Mouse (Mus musculus): ENCODE measurements around the gene Ap1ar.

The Ap1ar gene

GRCm38 (mm10) chr3:127837154-127837865 lies at the start of gene Ap1ar:
Gene Ap1ar, minus strand, starts transcription at chr3:127837523.
- TF ChIP-seq GATA4 (IDR thresholded peaks at IDR 0.05; ENCODE audit: insufficient replicate concordance, low read length): peak; percentile 11; the same call in 1 of the 2 replicates

GRCm38 (mm10) chr3:127881684-127882083 lies 44.4 kb upstream of the Ap1ar start:
- no peak for TF ChIP-seq GATA4 (IDR thresholded peaks at IDR 0.05; ENCODE audit: insufficient replicate concordance, low read length)

- no peak for TF ChIP-seq GATA4 (IDR thresholded peaks at IDR 0.05; ENCODE audit: insufficient replicate concordance, low read length)
Measured at GRCm38 (mm10) chr3:127879968-127880367, 42.6 kb upstream of the Ap1ar start.

- TF ChIP-seq GATA4 (IDR thresholded peaks at IDR 0.05; ENCODE audit: insufficient replicate concordance, low read length): no peak
Measured at GRCm38 (mm10) chr3:127875509-127875908, 38.2 kb upstream of the Ap1ar start.

- TF ChIP-seq GATA4 (IDR thresholded peaks at IDR 0.05; ENCODE audit: insufficient replicate concordance, low read length): no peak
Measured at GRCm38 (mm10) chr3:127875059-127875458, 37.7 kb upstream of the Ap1ar start.

GRCm38 (mm10) chr3:127874254-127874883 lies 37.0 kb upstream of the Ap1ar start:
- no peak for TF ChIP-seq GATA4 (IDR thresholded peaks at IDR 0.05; ENCODE audit: insufficient replicate concordance, low read length)

GRCm38 (mm10) chr3:127871575-127871974 lies 34.3 kb upstream of the Ap1ar start:
- TF ChIP-seq GATA4 (IDR thresholded peaks at IDR 0.05; ENCODE audit: insufficient replicate concordance, low read length): no peak

- no peak for TF ChIP-seq GATA4 (IDR thresholded peaks at IDR 0.05; ENCODE audit: insufficient replicate concordance, low read length)
Measured at GRCm38 (mm10) chr3:127868880-127869279, 31.6 kb upstream of the Ap1ar start.

- no peak for TF ChIP-seq GATA4 (IDR thresholded peaks at IDR 0.05; ENCODE audit: insufficient replicate concordance, low read length)
Measured at GRCm38 (mm10) chr3:127868046-127868758, 30.9 kb upstream of the Ap1ar start.

- TF ChIP-seq GATA4 (IDR thresholded peaks at IDR 0.05; ENCODE audit: insufficient replicate concordance, low read length): no peak
Measured at GRCm38 (mm10) chr3:127864242-127864641, 26.9 kb upstream of the Ap1ar start.

- no peak for TF ChIP-seq GATA4 (IDR thresholded peaks at IDR 0.05; ENCODE audit: insufficient replicate concordance, low read length)
Measured at GRCm38 (mm10) chr3:127863571-127863970, 26.2 kb upstream of the Ap1ar start.

- TF ChIP-seq GATA4 (IDR thresholded peaks at IDR 0.05; ENCODE audit: insufficient replicate concordance, low read length): no peak
Measured at GRCm38 (mm10) chr3:127862479-127862878, 25.2 kb upstream of the Ap1ar start.

GRCm38 (mm10) chr3:127861340-127861739 lies 24.0 kb upstream of the Ap1ar start:
- TF ChIP-seq GATA4 (IDR thresholded peaks at IDR 0.05; ENCODE audit: insufficient replicate concordance, low read length): no peak

GRCm38 (mm10) chr3:127853431-127854206 lies 16.3 kb upstream of the Ap1ar start:
- TF ChIP-seq GATA4 (IDR thresholded peaks at IDR 0.05; ENCODE audit: insufficient replicate concordance, low read length): no peak

- no peak for TF ChIP-seq GATA4 (IDR thresholded peaks at IDR 0.05; ENCODE audit: insufficient replicate concordance, low read length)
Measured at GRCm38 (mm10) chr3:127852722-127853121, 15.4 kb upstream of the Ap1ar start.
